In the genomic region with DNA sequence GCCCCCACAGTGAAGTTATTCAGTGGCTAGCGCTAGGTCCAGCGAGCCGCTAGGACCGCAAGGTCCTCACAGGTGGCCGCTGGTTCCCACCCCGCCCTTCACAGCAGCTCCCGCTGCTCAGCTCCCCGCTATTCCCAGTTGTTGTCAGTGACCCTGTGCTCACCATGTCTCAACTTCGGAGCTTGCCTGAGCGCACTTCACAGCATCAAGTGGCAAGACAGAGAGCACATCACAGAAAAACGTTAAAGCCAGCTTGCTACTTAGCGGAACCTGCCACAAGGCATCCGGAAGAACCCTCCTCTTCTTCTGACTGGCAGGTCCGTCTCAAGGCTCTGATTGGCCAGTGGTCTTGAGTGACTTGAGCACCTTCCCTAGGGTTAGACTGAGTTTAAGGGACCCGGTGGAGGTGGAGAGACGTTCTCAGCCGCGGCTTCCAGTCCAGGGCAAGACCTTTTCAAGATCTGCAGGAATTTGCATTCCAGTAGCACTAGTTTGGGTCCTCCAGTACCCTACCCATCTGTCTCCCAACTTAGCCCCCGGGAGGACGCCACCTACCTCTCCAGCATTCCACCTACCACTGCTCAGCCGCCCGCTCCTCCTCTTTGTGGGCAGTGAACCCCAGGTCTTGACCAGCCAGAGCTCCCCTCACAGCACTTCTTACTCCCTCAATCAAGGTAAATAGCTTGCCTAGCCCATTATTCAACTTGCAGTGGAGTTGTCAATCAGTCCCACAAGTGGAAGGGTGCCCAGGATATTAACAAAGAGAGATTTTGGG, we compare ENCODE assay signal across 7 mouse cellular contexts. TPM values are rescaled to one million over a fixed set of nuclear protein-coding genes. Genes with fewer than 3 reads are reported as not detected.
DNase-seq lines count a peak whose midpoint lies in the region; ATAC-seq lines count a peak whose summit lies in the region.

No protein-coding gene starts in this region.

- peak overlapping the region; percentile 57 for H3K4me3 ChIP-seq in intestine, embryonic 15.5 days (replicated peaks)
- peak overlapping the region; percentile 85 for H3K4me3 ChIP-seq in midbrain, embryonic 10.5 days

- under 1% methylated on average over 22 of the region's 22 CpGs for WGBS in intestine, embryonic 15.5 days
- WGBS in midbrain, embryonic 10.5 days: under 1% methylated on average over 22 of the region's 22 CpGs

- H3K27me3 ChIP-seq in intestine, embryonic 15.5 days (replicated peaks): no peaks in the 10 kb centered on the region
- no peaks in the 10 kb centered on the region for H3K27me3 ChIP-seq in midbrain, embryonic 10.5 days (ENCODE audit: low read depth, poor library complexity, severe bottlenecking)

- DNase-seq in adrenal gland, adult 18-20 months (ENCODE audit: low spot score in 2 of 2): peak; percentile 70 to 73
- peak; percentile 91 for DNase-seq in embryo, embryonic 11 days
- peak; percentile 73 to 74 for DNase-seq in gastrocnemius, postnatal 36 days
- peak; percentile 87 to 95 for DNase-seq in left cerebral cortex, postnatal 25 days (ENCODE audit: low spot score in 2 of 2)
- peak; percentile 84 for DNase-seq in midbrain, embryonic 10.5 days (ENCODE audit: low spot score)
- DNase-seq in right cerebral cortex, postnatal 4 days: peak; percentile 70

- ATAC-seq in intestine, embryonic 15.5 days: peak; percentile 99

- H3K9me3 ChIP-seq in intestine, embryonic 15.5 days: no peaks in the 10 kb centered on the region
- H3K9me3 ChIP-seq in midbrain, embryonic 10.5 days (replicated peaks): peaks cover 18% of the 10 kb centered on the region; the same call in 1 of the 2 replicates

- peak overlapping the region; percentile 80 for H3K4me2 ChIP-seq in intestine, embryonic 15.5 days (replicated peaks)

- peak overlapping the region; percentile 60 for H3K9ac ChIP-seq in intestine, embryonic 15.5 days

- peaks cover 9% of the 10 kb centered on the region for H3K4me1 ChIP-seq in intestine, embryonic 15.5 days (replicated peaks)
- peaks cover 18% of the 10 kb centered on the region for H3K4me1 ChIP-seq in midbrain, embryonic 10.5 days

- no peaks in the 10 kb centered on the region for H3K36me3 ChIP-seq in intestine, embryonic 15.5 days
- peaks cover 28% of the 10 kb centered on the region for H3K36me3 ChIP-seq in midbrain, embryonic 10.5 days

- peak overlapping the region; percentile 81 for H3K27ac ChIP-seq in intestine, embryonic 15.5 days
- H3K27ac ChIP-seq in midbrain, embryonic 10.5 days (replicated peaks): peak overlapping the region; percentile 88

- intact Hi-C loops in gastrocnemius, postnatal 36 days (cut with DNase I): no loop called here
- intact Hi-C loops in left cerebral cortex, postnatal 25 days (cut with DNase I): loop anchor here (2.0 to 5.0 kb wide), 2 partner anchors 31 to 145 kb away; partner anchors contain the start of gene 2010315B03Rik

RNA-seq across cellular contexts. Expression of gene 2010315B03Rik, which starts 30.4 kb away (rescaled TPM):
- 10 to 100 TPM; 15.2 to 15.9 TPM for total RNA-seq in adrenal gland, adult 18-20 months (2021)
- total RNA-seq in gastrocnemius, postnatal 36 days (2021): 10 to 100 TPM in 1 of 2 experiments, 1 to 10 TPM in 1; 7.5 to 10.6 TPM
- polyA plus RNA-seq in intestine, embryonic 15.5 days (2015; fragmentation: Nextera tagmentation; extraction: Ambion mirVana): 14.5 and 15.3 TPM in 2 replicates
- 10 to 100 TPM; 15.7 to 23.2 TPM for total RNA-seq in left cerebral cortex, postnatal 25 days (2021)
- polyA plus RNA-seq in midbrain, embryonic 10.5 days (2016; fragmentation: Nextera tagmentation; extraction: Ambion mirVana): 8.5 and 9.9 TPM in 2 replicates

Comparison
In these comparisons a context has a peak if more than half of its experiments do, and no peak if none do; other contexts are left out.
1. Peak in every context shown above with its lines: DNase-seq, ATAC-seq, H3K4me3 ChIP-seq and H3K27ac ChIP-seq.